Mouse (Mus musculus) stomach, embryonic 16.5 days (tissue): ENCODE data around the gene Zfhx3. TPM values are rescaled to one million over a fixed set of nuclear protein-coding genes. Genes with fewer than 3 reads are reported as not detected.
A peak's percentile ranks its signal among the peaks of the same experiment; 100 is the strongest.

Source experiments
- ATAC-seq: fragments of 200-750 bp; cut with Nextera tagmentation; 2 replicates; pipeline ENCODE4 v1.8.0; 2017; ENCODE audit warnings: moderate number of reproducible peaks, moderate TSS enrichment; ENCODE audit not compliant: insufficient read depth, low FRiP score
- H3K27ac ChIP-seq: fragments of 300-500 bp; sonication (generic); 2 replicates; pipeline ENCODE4 v1.5.1; 2014; ENCODE audit warnings: low read length
- H3K27me3 ChIP-seq: fragments of 300-500 bp; sonication (generic); 2 replicates; pipeline ENCODE4 v1.6.1; 2014; ENCODE audit warnings: low read length, control low read depth, mixed read lengths; ENCODE audit not compliant: control insufficient read depth, insufficient read depth
- H3K36me3 ChIP-seq: fragments of 300-500 bp; sonication (generic); 2 replicates; pipeline ENCODE4 v1.6.1; 2014; ENCODE audit warnings: low read length; ENCODE audit not compliant: control insufficient read depth, insufficient read depth
- H3K4me1 ChIP-seq: fragments of 300-500 bp; sonication (generic); 2 replicates; pipeline ENCODE4 v1.6.1; 2014; ENCODE audit warnings: low read length, control low read depth, mixed read lengths; ENCODE audit not compliant: control insufficient read depth, insufficient read depth
- H3K4me2 ChIP-seq: fragments of 300-500 bp; sonication (generic); 2 replicates; pipeline ENCODE4 v1.6.1; 2014; ENCODE audit warnings: low read depth, low read length, mixed read lengths
- H3K4me3 ChIP-seq: fragments of 300-500 bp; sonication (generic); replicated peaks from 2 replicates; pipeline ENCODE4 v1.5.1; 2014; ENCODE audit warnings: mild to moderate bottlenecking, low read length
- H3K9ac ChIP-seq: fragments of 300-500 bp; sonication (generic); 2 replicates; pipeline ENCODE4 v1.6.1; 2014; ENCODE audit warnings: low read length
- H3K9me3 ChIP-seq: fragments of 300-500 bp; sonication (generic); replicated peaks from 2 replicates; pipeline ENCODE4 v1.6.1; 2016; ENCODE audit warnings: low read length, control low read depth; ENCODE audit not compliant: control insufficient read depth
- WGBS: fragments of 180-500 bp; shearing (Covaris S2); extraction: QIAGEN DNeasy Blood & Tissue Kit; methylation state at CpG from one replicate; pipeline ENCODE4 v1.1.7; 2014; 5-methylcytosine and 5-hydroxymethylcytosine counted together
- polyA plus RNA-seq: library from polyadenylated mRNA; unstranded; fragments of >200 nt; fragmentation: Nextera tagmentation; extraction: Ambion mirVana; gene quantifications from 2 replicates; pipeline ENCODE4 v1.2.1, GENCODE M21; 2015

Gene Zfhx3
- polyA plus RNA-seq, 1 experiment from 2014 or later, result 10.9 TPM

DNA sequence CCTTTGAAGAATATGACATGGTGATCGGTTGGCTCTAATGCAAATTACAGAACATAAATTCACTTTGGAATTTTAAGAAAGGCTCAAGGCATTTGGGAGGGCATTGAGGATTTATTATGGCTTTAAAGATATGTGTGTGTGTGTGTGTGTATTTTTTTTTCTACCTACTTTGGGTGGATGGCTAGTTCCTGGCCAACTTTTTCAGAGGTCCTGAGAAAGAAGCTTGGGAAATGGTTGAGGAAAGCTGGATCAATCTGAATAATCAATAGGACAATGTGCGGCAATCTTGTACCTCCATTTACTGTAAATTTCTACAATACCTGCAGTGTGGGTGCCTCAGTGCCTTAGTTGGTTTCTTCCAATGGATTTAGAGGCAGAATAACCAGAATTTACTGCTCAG, 763.3 kb downstream of the Zfhx3 start:
- 32% methylated on average over 2 of the region's 2 CpGs for WGBS
- peak overlapping the region; percentile 60 for H3K4me2 ChIP-seq

DNA sequence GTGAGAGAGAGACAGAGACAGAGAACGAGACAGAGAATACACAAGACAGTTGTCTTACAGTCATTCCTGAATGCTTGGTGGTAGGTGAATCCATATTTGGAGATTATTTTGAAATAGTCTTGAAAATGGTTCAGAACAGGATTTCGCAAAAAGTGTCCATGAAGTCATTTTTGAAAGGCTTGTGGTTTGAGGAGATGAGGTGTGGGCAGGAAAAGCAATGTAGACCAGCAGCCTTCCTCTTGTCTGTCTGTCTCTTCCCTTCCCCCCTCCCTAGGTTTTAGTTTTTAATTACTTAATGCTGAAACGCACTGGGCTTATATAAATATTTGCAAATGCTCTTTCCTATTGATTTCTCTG, 764.0 kb downstream of the Zfhx3 start:
- Histone ChIP-seq H3K9ac (peak overlapping the region; percentile 27; the same call in 1 of the 2 replicates), H3K4me3 (no peak overlapping the region; the same call in 1 of the 2 replicates), H3K4me1 (peaks cover 53% of the 10 kb centered on the region), H3K27ac (peak overlapping the region; percentile 70), H3K4me2 (peak overlapping the region; percentile 60), H3K36me3 (no peaks in the 10 kb centered on the region), H3K9me3 (no peaks in the 10 kb centered on the region), H3K27me3 (no peaks in the 10 kb centered on the region)
- no peak for ATAC-seq
- WGBS, result 29% methylated on average over 3 of the region's 3 CpGs

More for the DNA sequence above, 763.3 kb downstream of the Zfhx3 start:
- H3K4me1 ChIP-seq, result peaks cover 46% of the 10 kb centered on the region
- ATAC-seq, result no peak
- peak overlapping the region; percentile 86 for H3K4me3 ChIP-seq
- H3K9me3 ChIP-seq, result no peaks in the 10 kb centered on the region
- peak overlapping the region; percentile 43; the same call in 1 of the 2 replicates for H3K9ac ChIP-seq
- H3K27ac ChIP-seq, result peak overlapping the region; percentile 70; the same call in 1 of the 2 replicates
- H3K27me3 ChIP-seq, result no peaks in the 10 kb centered on the region
- H3K36me3 ChIP-seq, result no peaks in the 10 kb centered on the region

DNA sequence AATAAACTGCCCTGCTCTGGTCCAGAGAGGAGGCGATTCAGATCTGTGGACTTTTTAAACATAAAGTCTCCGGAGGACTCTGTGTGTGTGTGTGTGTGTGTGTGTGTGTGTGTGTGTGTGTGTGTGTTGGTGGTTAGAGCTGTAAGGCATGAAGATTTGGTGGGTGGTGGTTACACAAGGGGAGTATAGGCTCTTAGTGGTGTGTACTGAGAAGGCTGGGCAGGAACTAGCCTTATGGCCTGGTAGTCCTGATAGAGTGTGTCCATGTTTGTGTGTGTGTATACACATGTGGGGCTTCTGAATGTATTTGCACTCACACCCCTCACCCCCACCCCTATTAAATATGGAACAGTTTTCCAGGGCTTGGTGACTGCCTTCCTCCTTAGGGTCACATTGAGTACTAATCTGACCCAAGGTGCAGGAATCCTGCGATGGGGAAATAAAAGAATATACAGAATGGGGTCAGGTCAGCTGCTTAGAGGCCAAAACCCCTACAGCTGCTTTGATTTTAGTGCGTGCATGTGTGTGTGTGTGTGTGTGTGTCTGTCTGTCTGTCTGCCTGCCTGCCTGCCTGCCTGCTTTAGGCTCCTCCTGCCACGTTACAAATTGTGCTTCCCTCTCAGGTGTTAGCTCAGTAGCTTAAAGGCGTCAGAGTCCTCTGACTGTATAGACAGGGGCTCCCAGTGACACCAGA, 764.6 kb downstream of the Zfhx3 start:
- H3K4me3 ChIP-seq, result no peak overlapping the region; the same call in 1 of the 2 replicates
- peak overlapping the region; percentile 60 for H3K4me2 ChIP-seq
- H3K27ac ChIP-seq, result peak overlapping the region; percentile 70
- no peaks in the 10 kb centered on the region for H3K27me3 ChIP-seq
- peaks cover 58% of the 10 kb centered on the region for H3K4me1 ChIP-seq
- no peaks in the 10 kb centered on the region for H3K9me3 ChIP-seq
- no peaks in the 10 kb centered on the region for H3K36me3 ChIP-seq
- H3K9ac ChIP-seq, result peak overlapping the region; percentile 27; the same call in 1 of the 2 replicates
- ATAC-seq, result no peak
- 22% methylated on average over 6 of the region's 6 CpGs for WGBS

DNA sequence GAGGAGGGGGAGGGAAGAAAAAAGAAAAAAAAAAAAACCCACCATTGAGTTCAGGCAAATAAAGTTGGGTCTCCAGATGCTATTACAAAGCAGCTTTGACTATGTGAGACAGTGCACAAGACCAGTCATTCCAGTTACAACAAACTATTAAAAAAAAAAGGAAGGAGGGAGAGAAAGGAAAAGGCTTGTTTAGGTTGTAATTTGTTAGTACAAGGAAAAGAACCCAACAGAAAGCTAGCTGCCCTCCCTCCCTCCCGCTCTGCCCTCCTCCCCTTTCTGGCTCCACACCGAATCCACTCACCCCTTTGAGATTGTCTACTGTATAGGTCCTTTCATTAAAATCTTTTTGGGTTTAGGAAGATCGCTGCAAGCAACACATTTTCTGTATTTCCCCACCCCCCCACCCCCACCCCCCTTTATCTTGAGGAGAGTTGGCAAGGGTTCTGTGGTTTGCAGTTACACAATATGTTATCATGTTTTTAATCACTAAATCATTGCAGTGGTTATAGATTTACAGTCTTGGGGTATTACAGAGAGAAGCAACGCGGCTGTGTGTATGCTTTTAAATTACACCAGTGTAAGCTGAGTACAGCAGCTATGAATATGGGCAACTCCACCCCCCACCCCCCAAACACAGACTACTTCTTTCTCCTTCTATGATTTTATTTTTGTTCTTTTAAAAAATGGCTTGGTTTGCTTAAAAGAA, 765.3 kb downstream of the Zfhx3 start:
- Histone ChIP-seq H3K27me3 (no peaks in the 10 kb centered on the region), H3K9me3 (no peaks in the 10 kb centered on the region), H3K27ac (peak overlapping the region; percentile 70), H3K36me3 (no peaks in the 10 kb centered on the region), H3K4me2 (peak overlapping the region; percentile 60), H3K4me3 (no peak overlapping the region), H3K4me1 (peaks cover 62% of the 10 kb centered on the region), H3K9ac (peak overlapping the region; percentile 27; the same call in 1 of the 2 replicates)
- WGBS, result 10% methylated on average over 5 of the region's 5 CpGs
- no peak for ATAC-seq

DNA sequence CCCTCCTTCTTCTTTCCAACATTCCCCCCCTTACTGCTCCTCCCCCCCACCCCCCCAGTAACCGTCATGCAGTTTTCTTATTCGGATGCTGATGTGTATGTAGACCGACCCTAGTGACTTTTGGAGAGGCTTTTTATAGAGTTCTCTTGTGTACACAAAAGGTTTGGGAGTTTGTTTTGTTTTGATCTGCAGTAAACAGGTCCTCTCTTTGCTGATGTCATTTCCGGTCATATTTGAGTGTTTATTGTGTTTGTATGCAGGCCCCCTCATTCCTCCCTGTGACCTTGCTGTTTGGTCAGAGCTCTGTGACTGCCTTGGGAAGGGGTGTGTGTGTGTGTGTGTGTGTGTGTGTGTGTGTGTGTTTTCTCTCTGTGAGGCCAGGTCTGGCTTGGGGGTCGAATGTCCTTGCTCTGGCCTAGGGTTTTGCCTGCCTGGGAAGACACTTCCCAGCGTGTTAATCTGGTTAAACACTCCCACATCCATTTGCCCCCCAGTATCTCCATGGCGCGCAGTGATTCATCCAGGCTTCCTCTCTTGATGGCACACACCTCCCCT, 766.5 kb downstream of the Zfhx3 start:
- Histone ChIP-seq H3K27ac (peak overlapping the region; percentile 78), H3K36me3 (no peaks in the 10 kb centered on the region), H3K27me3 (no peaks in the 10 kb centered on the region), H3K4me1 (peaks cover 74% of the 10 kb centered on the region), H3K9ac (no peak overlapping the region; the same call in 1 of the 2 replicates), H3K4me3 (no peak overlapping the region), H3K4me2 (peak overlapping the region; percentile 27; the same call in 1 of the 2 replicates), H3K9me3 (no peaks in the 10 kb centered on the region)
- no peak for ATAC-seq
- 28% methylated on average over 8 of the region's 8 CpGs for WGBS

DNA sequence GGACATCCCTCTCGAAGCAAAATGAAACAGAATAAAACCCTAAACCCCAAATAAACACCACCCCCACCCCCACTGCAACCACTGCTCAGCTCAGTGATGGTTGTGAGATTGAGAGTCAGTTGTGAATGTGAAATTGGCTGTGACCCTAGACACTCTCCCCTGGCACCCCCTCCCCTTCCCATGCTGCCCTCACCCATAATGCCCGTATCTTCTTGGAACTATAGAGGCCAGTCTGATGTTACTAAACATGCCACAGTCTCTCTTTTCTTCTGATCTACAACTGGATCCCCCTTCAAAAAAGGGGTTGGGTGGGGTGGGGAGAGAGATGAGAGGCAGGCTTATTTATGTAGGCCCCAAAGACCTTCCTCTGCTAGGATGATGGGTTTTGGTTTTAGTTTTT, 767.0 kb downstream of the Zfhx3 start:
- peak overlapping the region; percentile 19; the same call in 1 of the 2 replicates for H3K4me2 ChIP-seq
- peak overlapping the region; percentile 78; the same call in 1 of the 2 replicates for H3K27ac ChIP-seq
- H3K9me3 ChIP-seq, result no peaks in the 10 kb centered on the region
- H3K27me3 ChIP-seq, result no peaks in the 10 kb centered on the region
- 0 out of 2 replicates have a peak overlapping the region, but pooled peaks have one; percentile 7 for H3K9ac ChIP-seq
- H3K4me3 ChIP-seq, result no peak overlapping the region
- H3K4me1 ChIP-seq, result peaks cover 76% of the 10 kb centered on the region
- ATAC-seq, result no peak
- H3K36me3 ChIP-seq, result no peaks in the 10 kb centered on the region
- WGBS, result 60% methylated on average over 2 of the region's 2 CpGs

DNA sequence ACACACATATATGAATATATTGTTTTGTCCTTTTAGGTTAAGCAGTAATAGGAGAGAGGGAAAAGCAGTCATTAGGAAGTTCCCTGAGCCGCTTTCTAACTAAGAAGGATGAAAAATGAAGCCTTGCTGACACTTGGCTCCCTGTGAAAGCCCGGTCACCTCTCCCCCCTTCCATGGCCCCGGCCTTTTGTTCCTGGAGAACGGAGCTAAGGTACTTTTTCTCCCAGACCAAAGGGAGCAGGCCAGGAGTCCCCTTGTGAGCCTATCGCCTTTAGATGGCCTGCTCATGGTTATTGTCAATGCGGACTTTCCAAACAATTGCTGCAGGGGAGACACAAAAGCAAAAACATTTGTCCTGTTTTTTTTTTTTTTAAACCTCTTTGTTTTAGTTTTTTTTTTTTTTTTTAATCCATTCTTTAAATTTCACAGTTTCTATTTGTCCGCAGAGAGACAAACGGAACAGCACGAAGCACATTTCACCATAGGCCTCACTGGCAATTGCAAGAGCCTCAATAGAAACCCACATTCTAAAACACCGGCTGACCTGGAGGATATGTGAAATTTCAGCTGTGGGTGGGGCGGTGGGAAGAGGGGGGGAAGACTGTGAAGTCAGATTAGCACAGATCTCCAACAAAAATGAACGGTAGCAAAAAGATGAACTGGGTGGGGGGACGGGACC, 767.6 kb downstream of the Zfhx3 start:
- Histone ChIP-seq H3K9ac (no peak overlapping the region), H3K9me3 (no peaks in the 10 kb centered on the region), H3K36me3 (no peaks in the 10 kb centered on the region), H3K4me3 (no peak overlapping the region), H3K4me1 (peaks cover 76% of the 10 kb centered on the region), H3K27me3 (no peaks in the 10 kb centered on the region), H3K27ac (peak overlapping the region; percentile 61; the same call in 1 of the 2 replicates), H3K4me2 (no peak overlapping the region)
- ATAC-seq, result no peak
- WGBS, result 42% methylated on average over 13 of the region's 13 CpGs

DNA sequence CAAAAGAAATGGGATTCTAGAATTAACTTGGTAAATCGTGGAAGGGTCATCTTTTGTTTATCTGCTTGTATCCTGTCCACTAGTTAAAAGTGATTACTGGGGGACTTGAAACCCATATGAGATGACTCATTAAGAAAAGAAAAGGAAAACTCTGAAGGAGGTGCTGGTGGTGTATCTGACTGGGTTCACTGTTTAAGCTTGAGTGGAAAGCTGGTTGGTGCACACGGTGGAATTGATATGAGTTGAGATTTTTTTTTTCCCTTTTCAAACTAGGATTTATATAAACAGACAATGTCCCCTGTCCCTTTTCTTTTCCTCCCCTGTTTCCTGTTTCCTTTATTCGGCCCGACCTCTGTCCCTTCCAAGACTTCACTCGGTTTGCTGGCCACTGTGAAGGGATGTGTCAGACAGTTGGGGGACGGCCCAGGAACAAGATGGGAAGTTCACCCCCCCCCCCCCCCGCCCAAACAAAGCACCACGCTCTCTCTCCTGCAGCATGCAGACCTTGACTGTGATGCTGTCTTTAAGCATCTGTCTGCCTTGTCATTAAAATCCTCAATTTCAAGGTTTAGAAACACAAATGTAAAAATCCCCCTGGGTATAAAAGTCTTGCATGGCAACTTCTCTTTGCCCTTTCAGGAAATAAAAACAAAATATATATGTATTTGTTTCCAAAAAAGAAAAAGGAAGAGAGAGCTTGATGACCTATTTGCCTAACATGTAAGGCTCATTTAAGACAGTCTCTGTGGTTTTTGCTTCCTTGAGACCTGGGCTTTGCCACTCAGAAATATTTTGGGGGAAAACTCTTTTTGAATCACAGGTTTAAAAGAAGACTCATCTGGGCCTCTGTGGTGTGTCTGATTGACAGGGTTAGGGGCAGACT, 768.4 kb downstream of the Zfhx3 start:
- no peaks in the 10 kb centered on the region for H3K9me3 ChIP-seq
- peak overlapping the region; percentile 2; the same call in 1 of the 2 replicates for H3K9ac ChIP-seq
- 18% methylated on average over 8 of the region's 8 CpGs for WGBS
- H3K27me3 ChIP-seq, result no peaks in the 10 kb centered on the region
- peak overlapping the region; percentile 88 for H3K27ac ChIP-seq
- ATAC-seq, result no peak
- no peaks in the 10 kb centered on the region for H3K36me3 ChIP-seq
- H3K4me3 ChIP-seq, result no peak overlapping the region
- H3K4me1 ChIP-seq, result peaks cover 76% of the 10 kb centered on the region
- no peak overlapping the region for H3K4me2 ChIP-seq
